Mouse (Mus musculus): ENCODE measurements around the gene Herc3. TPM values are rescaled to one million over a fixed set of nuclear protein-coding genes. Genes with fewer than 3 reads are reported as not detected.

Herc3 gene
- total RNA-seq, 4 experiments from 2014 or later, result 127 to 260 (median 211) TPM

- no peak for DNase-seq (ENCODE audit: low spot score in 2 of 2)
Measured at GRCm38 (mm10) chr6:58920735-58921134, 89.5 kb downstream of the Herc3 start.

GRCm38 (mm10) chr6:58921623-58922022 is 90.4 kb downstream of the Herc3 start:
- no peak for DNase-seq (ENCODE audit: low spot score in 2 of 2)

GRCm38 (mm10) chr6:58922511-58922910 is 91.2 kb downstream of the Herc3 start:
- no peak for DNase-seq (ENCODE audit: low spot score in 2 of 2)

GRCm38 (mm10) chr6:58927881-58928280 is 96.6 kb downstream of the Herc3 start:
- no peak for DNase-seq (ENCODE audit: low spot score in 2 of 2)

GRCm38 (mm10) chr6:58929911-58930431 is 98.7 kb downstream of the Herc3 start:
- no peak for DNase-seq (ENCODE audit: low spot score in 2 of 2)

GRCm38 (mm10) chr6:58931149-58931548 is 99.9 kb downstream of the Herc3 start:
- no peak for DNase-seq (ENCODE audit: low spot score in 2 of 2)

- no peak for DNase-seq (ENCODE audit: low spot score in 2 of 2)
Measured at GRCm38 (mm10) chr6:58932515-58933188, 101.4 kb downstream of the Herc3 start.

- peak; percentile 37 to 93 for DNase-seq (ENCODE audit: low spot score in 2 of 2)
Measured at GRCm38 (mm10) chr6:58933189-58933913, 102.1 kb downstream of the Herc3 start.

GRCm38 (mm10) chr6:58934144-58934543 is 102.9 kb downstream of the Herc3 start:
- DNase-seq (ENCODE audit: low spot score in 2 of 2), result no peak

GRCm38 (mm10) chr6:58937726-58938125 is 106.5 kb downstream of the Herc3 start:
- no peak for DNase-seq (ENCODE audit: low spot score in 2 of 2)

- DNase-seq (ENCODE audit: low spot score in 2 of 2), result peak in 1 of 2 experiments; percentile 70
Measured at GRCm38 (mm10) chr6:58942276-58942675, 111.0 kb downstream of the Herc3 start.

GRCm38 (mm10) chr6:58943958-58944357 is 112.7 kb downstream of the Herc3 start:
- DNase-seq (ENCODE audit: low spot score in 2 of 2), result no peak

GRCm38 (mm10) chr6:58946246-58946645 is 115.0 kb downstream of the Herc3 start:
- DNase-seq (ENCODE audit: low spot score in 2 of 2), result no peak

- DNase-seq (ENCODE audit: low spot score in 2 of 2), result no peak
Measured at GRCm38 (mm10) chr6:58946840-58947239, 115.6 kb downstream of the Herc3 start.

- no peak for DNase-seq (ENCODE audit: low spot score in 2 of 2)
Measured at GRCm38 (mm10) chr6:58950410-58950809, 119.1 kb downstream of the Herc3 start.

GRCm38 (mm10) chr6:58951128-58951992 is 120.1 kb downstream of the Herc3 start:
- DNase-seq (ENCODE audit: low spot score in 2 of 2), result no peak

GRCm38 (mm10) chr6:58960523-58960922 is 129.3 kb downstream of the Herc3 start:
- no peak for DNase-seq (ENCODE audit: low spot score in 2 of 2)

GRCm38 (mm10) chr6:58962691-58963090 is 131.4 kb downstream of the Herc3 start:
- DNase-seq (ENCODE audit: low spot score in 2 of 2), result no peak

- no peak for DNase-seq (ENCODE audit: low spot score in 2 of 2)
Measured at GRCm38 (mm10) chr6:58964091-58964490, 132.8 kb downstream of the Herc3 start.

GRCm38 (mm10) chr6:58964565-58964964 is 133.3 kb downstream of the Herc3 start:
- DNase-seq (ENCODE audit: low spot score in 2 of 2), result no peak

- DNase-seq (ENCODE audit: low spot score in 2 of 2), result no peak
Measured at GRCm38 (mm10) chr6:58965071-58965831, 134.0 kb downstream of the Herc3 start.

Data from left cerebral cortex, adult 8-10 months (tissue).